Comparison of ENCODE assay signal across 8 mouse cellular contexts in the genomic region with DNA sequence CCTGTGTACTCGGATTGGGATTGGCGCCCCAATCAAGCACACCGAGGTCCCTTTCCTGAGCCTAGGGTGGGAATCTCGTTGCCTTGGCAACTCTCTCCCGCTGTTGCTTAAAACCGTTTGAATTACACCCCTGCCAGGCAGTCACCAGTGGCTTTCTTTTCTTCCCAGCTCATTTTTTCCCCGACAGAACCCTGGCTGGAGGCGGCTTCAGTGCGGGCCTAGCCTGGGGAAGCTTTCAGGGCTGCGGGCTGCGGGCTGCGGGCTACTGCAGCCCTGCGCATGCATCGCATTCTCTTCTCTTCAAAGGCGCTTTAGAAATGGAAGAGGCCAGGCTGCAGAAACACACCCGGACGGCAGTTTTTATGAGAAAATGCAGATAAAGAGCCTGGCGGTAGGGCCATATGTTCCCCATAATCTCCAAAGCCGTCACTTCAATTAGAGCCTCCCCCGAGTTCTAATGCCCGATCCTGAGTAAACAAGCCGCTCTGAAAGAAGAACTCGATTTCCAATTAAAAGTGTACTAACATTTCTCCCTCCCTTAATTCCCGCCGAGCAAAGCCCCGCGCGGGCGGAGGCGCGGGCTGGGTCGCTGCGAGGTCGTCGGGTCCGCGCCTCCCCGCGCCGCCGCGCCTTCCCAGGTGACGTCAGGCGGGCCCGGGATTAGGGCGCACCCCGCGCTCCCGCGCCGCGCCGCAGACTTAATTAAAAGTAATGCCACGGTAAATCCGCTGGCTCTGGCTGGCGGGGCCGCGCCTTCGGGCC.
DNase-seq lines count a peak whose midpoint lies in the region; ATAC-seq lines count a peak whose summit lies in the region.

No protein-coding gene starts in this region.

- H3K27me3 ChIP-seq in kidney, embryonic 15.5 days: peaks cover 77% of the 10 kb centered on the region
- peaks cover 60% of the 10 kb centered on the region for H3K27me3 ChIP-seq in midbrain, embryonic 12.5 days

- H3K9me3 ChIP-seq in kidney, embryonic 15.5 days (replicated peaks): no peaks in the 10 kb centered on the region
- H3K9me3 ChIP-seq in midbrain, embryonic 12.5 days: no peaks in the 10 kb centered on the region

- no peak for DNase-seq in kidney, adult 8-10 months
- DNase-seq in layer of hippocampus, adult 8-10 months (ENCODE audit: low spot score in 2 of 2): peak; percentile 32 to 43
- DNase-seq in gastrocnemius, adult 8-10 months (ENCODE audit: low spot score in 2 of 2): no peak

- WGBS in kidney, embryonic 15.5 days: under 1% methylated on average over 59 of the region's 59 CpGs
- WGBS in midbrain, embryonic 12.5 days: under 1% methylated on average over 59 of the region's 59 CpGs

- no peaks in the 10 kb centered on the region for H3K36me3 ChIP-seq in kidney, embryonic 15.5 days
- no peaks in the 10 kb centered on the region for H3K36me3 ChIP-seq in midbrain, embryonic 12.5 days

- peak overlapping the region; percentile 52 for H3K4me3 ChIP-seq in kidney, embryonic 15.5 days (replicated peaks)
- peak overlapping the region; percentile 48 for H3K4me3 ChIP-seq in midbrain, embryonic 12.5 days

- peak overlapping the region; percentile 41 for H3K9ac ChIP-seq in kidney, embryonic 15.5 days
- H3K9ac ChIP-seq in midbrain, embryonic 12.5 days (replicated peaks): peak overlapping the region; percentile 43

- H3K4me1 ChIP-seq in kidney, embryonic 15.5 days: peaks cover 10% of the 10 kb centered on the region; the same call in 1 of the 2 replicates
- peaks cover 30% of the 10 kb centered on the region for H3K4me1 ChIP-seq in midbrain, embryonic 12.5 days

- no peak overlapping the region for H3K27ac ChIP-seq in kidney, embryonic 15.5 days
- peak overlapping the region; percentile 89 for H3K27ac ChIP-seq in midbrain, embryonic 12.5 days (replicated peaks)

- peak; percentile 61; the same call in 1 of the 2 replicates for ATAC-seq in kidney, embryonic 15.5 days (replicated peaks; ENCODE audit: low FRiP score)
- peak; percentile 66 for ATAC-seq in common myeloid progenitor, adult 5-6 weeks (replicated peaks; ENCODE audit: low read depth, poor library complexity, severe bottlenecking)
- ATAC-seq in granulocyte monocyte progenitor cell, adult 5-6 weeks (replicated peaks; ENCODE audit: poor library complexity, severe bottlenecking): peak; percentile 78
- ATAC-seq in midbrain, embryonic 12.5 days (ENCODE audit: low FRiP score, low read depth): peak; percentile 88
- no peak for ATAC-seq in monocyte, adult 5-6 weeks (replicated peaks; ENCODE audit: insufficient number of reproducible peaks, low FRiP score, low TSS enrichment, poor library complexity, severe bottlenecking)

- peak overlapping the region; percentile 95 for H3K4me2 ChIP-seq in kidney, embryonic 15.5 days
- H3K4me2 ChIP-seq in midbrain, embryonic 12.5 days (replicated peaks): peak overlapping the region; percentile 65

Comparison
In these comparisons a context has a peak if more than half of its experiments do, and no peak if none do; other contexts are left out.
1. DNase-seq: peak in layer of hippocampus, adult 8-10 months (2 of 2); none in kidney, adult 8-10 months (0 of 2) and gastrocnemius, adult 8-10 months (0 of 2).